Mouse (Mus musculus) midbrain, embryonic 14.5 days (tissue): ENCODE results near the gene Sema4b. TPM values are rescaled to one million over a fixed set of nuclear protein-coding genes. Genes with fewer than 3 reads are reported as not detected.

ENCODE experiments used
- ATAC-seq: fragments of 200-750 bp; cut with Nextera tagmentation; 2 replicates; pipeline ENCODE4 v1.8.0; 2017; ENCODE audit warnings: moderate number of reproducible peaks, moderate library complexity; ENCODE audit not compliant: low FRiP score, low TSS enrichment
- DNase-seq: peaks from one replicate; pipeline ENCODE4 v3.0.0-alpha.2; 2015
- H3K27ac ChIP-seq: fragments of 300-500 bp; sonication (generic); replicated peaks from 2 replicates; pipeline ENCODE4 v1.5.1; 2014; ENCODE audit warnings: mild to moderate bottlenecking, low read depth, low read length, moderate library complexity
- H3K27me3 ChIP-seq: fragments of 300-500 bp; sonication (generic); 2 replicates; pipeline ENCODE4 v1.6.1; 2014; ENCODE audit warnings: low read length, control low read depth, mixed read lengths; ENCODE audit not compliant: control insufficient read depth, insufficient read depth
- H3K36me3 ChIP-seq: fragments of 300-500 bp; sonication (generic); 2 replicates; pipeline ENCODE4 v1.6.1; 2014; ENCODE audit warnings: low read length, control low read depth; ENCODE audit not compliant: control insufficient read depth, insufficient read depth
- H3K4me1 ChIP-seq: fragments of 300-500 bp; sonication (generic); 2 replicates; pipeline ENCODE4 v1.6.1; 2014; ENCODE audit warnings: mild to moderate bottlenecking, antibody characterized with exemption, low read length, control low read depth; ENCODE audit not compliant: control insufficient read depth, insufficient read depth
- H3K4me2 ChIP-seq: fragments of 300-500 bp; sonication (generic); 2 replicates; pipeline ENCODE4 v1.6.1; 2014; ENCODE audit warnings: mild to moderate bottlenecking, low read length, moderate library complexity
- H3K4me3 ChIP-seq: fragments of 300-500 bp; sonication (generic); replicated peaks from 2 replicates; pipeline ENCODE4 v1.5.1; 2014; ENCODE audit warnings: low read depth, low read length
- H3K9ac ChIP-seq: fragments of 300-500 bp; sonication (generic); replicated peaks from 2 replicates; pipeline ENCODE4 v1.6.1; 2014; ENCODE audit warnings: mild to moderate bottlenecking, low read length, moderate library complexity
- H3K9me3 ChIP-seq: fragments of 300-500 bp; sonication (generic); 2 replicates; pipeline ENCODE4 v1.6.1; 2016; ENCODE audit warnings: low read length, control low read depth, mixed read lengths; ENCODE audit not compliant: control insufficient read depth
- WGBS: fragments of 180-500 bp; shearing (Covaris S2); extraction: QIAGEN DNeasy Blood & Tissue Kit; methylation state at CpG from one replicate; pipeline ENCODE4 v1.1.7; 2014; 5-methylcytosine and 5-hydroxymethylcytosine counted together
- polyA plus RNA-seq: library from polyadenylated mRNA; unstranded; fragments of >200 nt; fragmentation: Nextera tagmentation; extraction: Ambion mirVana; gene quantifications from 2 replicates; pipeline ENCODE4 v1.2.1, GENCODE M21; 2014

Gene Sema4b
- polyA plus RNA-seq, 1 experiment from 2014 or later: 19.8 TPM

GRCm38 (mm10) chr7:80197941-80198778, 11.5 kb downstream of the Sema4b start:
- ATAC-seq (peak; percentile 90), DNase-seq (peak; percentile 90)
- Histone ChIP-seq H3K27me3 (no peaks in the 10 kb centered on the region), H3K9ac (peak overlapping the region; percentile 86), H3K27ac (peak overlapping the region; percentile 97), H3K4me3 (peak overlapping the region; percentile 75), H3K4me1 (peaks cover 58% of the 10 kb centered on the region), H3K36me3 (no peaks in the 10 kb centered on the region), H3K9me3 (no peaks in the 10 kb centered on the region), H3K4me2 (peak overlapping the region; percentile 60)
- WGBS: under 1% methylated on average over 69 of the region's 74 CpGs

- H3K27ac ChIP-seq: peak overlapping the region; percentile 97
- H3K4me2 ChIP-seq: peak overlapping the region; percentile 60
- peak overlapping the region; percentile 75 for H3K4me3 ChIP-seq
- no peaks in the 10 kb centered on the region for H3K9me3 ChIP-seq
- H3K9ac ChIP-seq: peak overlapping the region; percentile 86
- ATAC-seq (no peak), DNase-seq (peak; percentile 61)
- under 1% methylated on average over 11 of the region's 11 CpGs for WGBS
- H3K4me1 ChIP-seq: peaks cover 64% of the 10 kb centered on the region
- H3K36me3 ChIP-seq: no peaks in the 10 kb centered on the region
- H3K27me3 ChIP-seq: no peaks in the 10 kb centered on the region
Measured at GRCm38 (mm10) chr7:80198863-80199262, 12.2 kb downstream of the Sema4b start.

- no peak for ATAC-seq
- peaks cover 64% of the 10 kb centered on the region for H3K4me1 ChIP-seq
- H3K9me3 ChIP-seq: no peaks in the 10 kb centered on the region
- no peaks in the 10 kb centered on the region for H3K36me3 ChIP-seq
- peak overlapping the region; percentile 86 for H3K9ac ChIP-seq
- peak overlapping the region; percentile 97 for H3K27ac ChIP-seq
- whole genome bisulfite sequencing: 31% methylated on average over 6 of the region's 6 CpGs
- no peak for DNase-seq
- peak overlapping the region; percentile 75 for H3K4me3 ChIP-seq
- H3K4me2 ChIP-seq: peak overlapping the region; percentile 60
- no peaks in the 10 kb centered on the region for H3K27me3 ChIP-seq
Measured at GRCm38 (mm10) chr7:80199286-80199685, 12.6 kb downstream of the Sema4b start.

GRCm38 (mm10) chr7:80199851-80200587, 13.4 kb downstream of the Sema4b start:
- Histone ChIP-seq H3K4me1 (peaks cover 59% of the 10 kb centered on the region), H3K36me3 (no peaks in the 10 kb centered on the region), H3K9me3 (no peaks in the 10 kb centered on the region), H3K4me3 (0 out of 2 replicates have a peak overlapping the region, but pooled peaks have one; percentile 75), H3K9ac (no peak overlapping the region), H3K27ac (no peak overlapping the region), H3K27me3 (no peaks in the 10 kb centered on the region), H3K4me2 (peak overlapping the region; percentile 60)
- no peak for ATAC-seq
- no peak for DNase-seq
- WGBS: 81% methylated on average over 11 of the region's 11 CpGs

- DNase-seq (no peak), ATAC-seq (no peak)
- Histone ChIP-seq H3K9ac (no peak overlapping the region), H3K4me3 (no peak overlapping the region), H3K4me2 (peak overlapping the region; percentile 60), H3K9me3 (no peaks in the 10 kb centered on the region), H3K27me3 (no peaks in the 10 kb centered on the region), H3K36me3 (no peaks in the 10 kb centered on the region), H3K4me1 (peaks cover 59% of the 10 kb centered on the region), H3K27ac (no peak overlapping the region)
- WGBS: 87% methylated on average over 6 of the region's 6 CpGs
Measured at GRCm38 (mm10) chr7:80200588-80200945, 13.9 kb downstream of the Sema4b start.

GRCm38 (mm10) chr7:80200963-80201539, 14.4 kb downstream of the Sema4b start:
- no peak overlapping the region for H3K9ac ChIP-seq
- no peak for DNase-seq
- H3K27me3 ChIP-seq: no peaks in the 10 kb centered on the region
- H3K4me2 ChIP-seq: no peak overlapping the region
- no peak overlapping the region for H3K27ac ChIP-seq
- no peak for ATAC-seq
- peaks cover 59% of the 10 kb centered on the region for H3K4me1 ChIP-seq
- H3K4me3 ChIP-seq: no peak overlapping the region
- H3K36me3 ChIP-seq: no peaks in the 10 kb centered on the region
- no peaks in the 10 kb centered on the region for H3K9me3 ChIP-seq
- 92% methylated on average over 5 of the region's 5 CpGs for WGBS

- peak overlapping the region; percentile 4; the same call in 1 of the 2 replicates for H3K4me2 ChIP-seq
- no peak overlapping the region for H3K4me3 ChIP-seq
- peak overlapping the region; percentile 45; the same call in 1 of the 2 replicates for H3K27ac ChIP-seq
- DNase-seq: peak; percentile 63
- WGBS: 58% methylated on average over 15 of the region's 15 CpGs
- peaks cover 58% of the 10 kb centered on the region for H3K4me1 ChIP-seq
- H3K27me3 ChIP-seq: no peaks in the 10 kb centered on the region
- H3K36me3 ChIP-seq: no peaks in the 10 kb centered on the region
- no peak for ATAC-seq
- no peak overlapping the region for H3K9ac ChIP-seq
- H3K9me3 ChIP-seq: no peaks in the 10 kb centered on the region
Measured at GRCm38 (mm10) chr7:80201888-80202540, 15.4 kb downstream of the Sema4b start.

- Histone ChIP-seq H3K9me3 (no peaks in the 10 kb centered on the region), H3K27ac (peak overlapping the region; percentile 77), H3K9ac (no peak overlapping the region), H3K4me1 (peaks cover 52% of the 10 kb centered on the region), H3K4me2 (no peak overlapping the region), H3K4me3 (no peak overlapping the region), H3K27me3 (no peaks in the 10 kb centered on the region), H3K36me3 (no peaks in the 10 kb centered on the region)
- WGBS: 76% methylated on average over 5 of the region's 5 CpGs
- DNase-seq (no peak), ATAC-seq (no peak)
Measured at GRCm38 (mm10) chr7:80202961-80203360, 16.3 kb downstream of the Sema4b start.
